Mouse (Mus musculus) liver, adult 2 months (tissue): ENCODE measurements around the gene Eef1a1.

ENCODE experiments used
- CTCF ChIP-seq: fragments of 200-500 bp; IDR thresholded peaks from 2 replicates; pipeline ENCODE4 v1.5.1; 2011; ENCODE audit warnings: low read depth, low read length, control low read depth
- POLR2A ChIP-seq: fragments of 200-500 bp; IDR thresholded peaks from 2 replicates; pipeline ENCODE4 v1.6.1; 2011; ENCODE audit warnings: low read length, control low read depth; ENCODE audit not compliant: insufficient read depth; ENCODE audit errors: extremely low read depth

DNA sequence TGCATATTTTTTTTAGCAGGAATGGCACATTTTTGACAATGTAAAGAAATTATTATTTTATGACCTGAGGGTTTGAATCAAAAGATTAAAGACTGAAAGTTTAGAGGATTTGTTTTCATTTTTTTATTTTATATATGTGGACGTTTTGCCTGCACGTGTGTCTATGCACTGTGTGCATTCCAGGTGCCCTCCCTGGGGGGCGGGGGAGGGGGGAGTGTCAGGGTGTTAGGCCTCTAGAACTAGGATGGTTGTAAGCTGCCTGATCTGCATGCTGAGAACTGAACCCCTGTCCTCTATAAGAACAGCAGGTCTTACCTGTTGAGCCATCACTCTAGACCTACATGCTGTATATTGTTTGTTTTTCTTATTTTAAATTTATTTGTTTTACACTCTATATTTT lies 4.3 kb downstream of the Eef1a1 start:
- TF ChIP-seq POLR2A (no peak), CTCF (no peak)
